Mouse (Mus musculus) limb, embryonic 14.5 days (tissue): ENCODE measurements around the gene Gga3. TPM values are rescaled to one million over a fixed set of nuclear protein-coding genes. Genes with fewer than 3 reads are reported as not detected.
A peak's percentile ranks its signal among the peaks of the same experiment; 100 is the strongest.

Experiments used
- ATAC-seq: fragments of 200-750 bp; cut with Nextera tagmentation; 2 replicates; pipeline ENCODE4 v1.8.0; 2017; ENCODE audit warnings: low read depth, moderate number of reproducible peaks, moderate TSS enrichment; ENCODE audit not compliant: low FRiP score
- DNase-seq: peaks from one replicate; pipeline ENCODE4 v3.0.0-alpha.2; 2015; ENCODE audit warnings: low spot score
- H3K27ac ChIP-seq: fragments of 300-500 bp; sonication (generic); replicated peaks from 2 replicates; pipeline ENCODE4 v1.5.1; 2014; ENCODE audit warnings: low read depth, mild to moderate bottlenecking, low read length, moderate library complexity, mixed read lengths
- H3K27me3 ChIP-seq: fragments of 300-500 bp; sonication (generic); 2 replicates; pipeline ENCODE4 v1.6.1; 2014; ENCODE audit warnings: low read length, mixed read lengths; ENCODE audit not compliant: control insufficient read depth, insufficient read depth
- H3K36me3 ChIP-seq: fragments of 300-500 bp; sonication (generic); 2 replicates; pipeline ENCODE4 v1.6.1; 2014; ENCODE audit warnings: mild to moderate bottlenecking, low read length, moderate library complexity, mixed read lengths; ENCODE audit not compliant: control insufficient read depth, insufficient read depth
- H3K4me1 ChIP-seq: fragments of 300-500 bp; sonication (generic); 2 replicates; pipeline ENCODE4 v1.6.1; 2014; ENCODE audit warnings: antibody characterized with exemption, low read length, mixed read lengths; ENCODE audit not compliant: control insufficient read depth, insufficient read depth
- H3K4me2 ChIP-seq: fragments of 300-500 bp; sonication (generic); replicated peaks from 2 replicates; pipeline ENCODE4 v1.6.1; 2014; ENCODE audit warnings: low read depth, mild to moderate bottlenecking, low read length, moderate library complexity; ENCODE audit not compliant: severe bottlenecking
- H3K4me3 ChIP-seq: fragments of 300-500 bp; sonication (generic); replicated peaks from 2 replicates; pipeline ENCODE4 v1.5.1; 2014; ENCODE audit warnings: low read length
- H3K9ac ChIP-seq: fragments of 300-500 bp; sonication (generic); 2 replicates; pipeline ENCODE4 v1.6.1; 2014; ENCODE audit warnings: mild to moderate bottlenecking, low read depth, low read length, moderate library complexity; ENCODE audit not compliant: severe bottlenecking
- H3K9me3 ChIP-seq: fragments of 300-500 bp; sonication (generic); 2 replicates; pipeline ENCODE4 v1.6.1; 2016; ENCODE audit warnings: low read length; ENCODE audit not compliant: control insufficient read depth
- POLR2A ChIP-seq: fragments of 200-500 bp; IDR thresholded peaks from 2 replicates; pipeline ENCODE4 v1.8.0; 2012; ENCODE audit warnings: inconsistent platforms, mild to moderate bottlenecking, moderate library complexity, borderline replicate concordance; ENCODE audit not compliant: insufficient read depth, insufficient read length; ENCODE audit errors: extremely low read depth
- WGBS: fragments of 180-500 bp; shearing (Covaris S2); extraction: QIAGEN DNeasy Blood & Tissue Kit; methylation state at CpG from one replicate; pipeline ENCODE4 v1.1.7; 2014; 5-methylcytosine and 5-hydroxymethylcytosine counted together
- polyA plus RNA-seq, 2 experiments: library from polyadenylated mRNA; depleted of rRNA in 1 of 2; stranded (reverse) in 1 of 2; unstranded in 1 of 2; fragments of >200 nt; fragmentation: Nextera tagmentation in 1 of 2; extraction: Ambion mirVana in 1 of 2; gene quantifications; 2 replicates each; pipeline versions ENCODE4 v1.2.1 to v1.2.3; 2012 to 2014

Gene Gga3
- polyA plus RNA-seq, 2 experiments = 17.7 to 39.5 TPM

DNA sequence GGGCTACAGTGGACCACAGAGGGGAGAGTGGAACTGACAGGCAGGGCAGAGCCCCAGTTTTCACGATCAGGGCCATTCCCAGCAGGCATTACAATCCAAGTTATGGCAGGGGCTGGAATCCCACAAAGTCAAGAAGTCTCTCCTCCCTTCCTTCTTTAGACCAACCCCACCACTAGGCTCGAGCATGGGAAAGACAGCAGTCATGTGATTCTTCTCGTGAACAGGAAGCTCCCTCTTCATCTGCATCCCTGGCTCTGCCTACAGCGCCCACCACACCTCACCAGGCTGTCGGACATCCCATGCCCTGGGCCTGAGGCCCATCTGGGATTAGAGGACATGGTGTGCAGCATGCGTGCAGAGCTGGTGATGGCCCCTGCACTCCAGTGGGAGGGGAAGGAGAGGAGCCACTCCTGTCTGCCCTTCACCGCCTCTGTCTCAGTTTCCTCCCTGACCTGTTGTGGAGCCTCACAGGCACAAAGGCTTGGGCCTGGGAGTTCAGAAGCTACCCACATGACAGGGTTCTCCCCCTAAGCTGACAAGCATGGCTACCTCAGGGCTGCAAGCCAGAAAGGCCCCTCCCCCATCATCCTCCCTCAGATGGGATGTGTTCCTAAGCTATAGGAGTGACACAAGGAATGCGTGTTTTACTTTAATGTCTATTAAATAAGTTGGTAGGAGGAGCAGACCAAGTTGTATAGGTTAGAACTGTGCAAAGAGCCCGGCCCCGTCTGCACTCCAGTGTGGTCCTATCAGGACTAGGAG is 10.7 kb upstream of the Gga3 start:
- no peak for DNase-seq
- peaks cover 8% of the 10 kb centered on the region; the same call in 1 of the 2 replicates for H3K4me1 ChIP-seq
- H3K36me3 ChIP-seq = peaks cover 29% of the 10 kb centered on the region
- H3K4me2 ChIP-seq = no peak overlapping the region
- WGBS = 88% methylated on average over 9 of the region's 10 CpGs
- no peaks in the 10 kb centered on the region for H3K27me3 ChIP-seq
- H3K27ac ChIP-seq = no peak overlapping the region
- no peak for TF ChIP-seq POLR2A
- ATAC-seq = no peak
- H3K9ac ChIP-seq = no peak overlapping the region
- H3K4me3 ChIP-seq = no peak overlapping the region
- no peaks in the 10 kb centered on the region for H3K9me3 ChIP-seq

- peaks cover 8% of the 10 kb centered on the region; the same call in 1 of the 2 replicates for H3K4me1 ChIP-seq
- H3K9ac ChIP-seq = peak overlapping the region; percentile 59
- peak overlapping the region; percentile 55 for H3K4me3 ChIP-seq
- WGBS = under 1% methylated on average over 16 of the region's 16 CpGs
- ATAC-seq (peak; percentile 21; the same call in 1 of the 2 replicates), DNase-seq (peak; percentile 25)
- H3K36me3 ChIP-seq = peaks cover 41% of the 10 kb centered on the region
- H3K9me3 ChIP-seq = no peaks in the 10 kb centered on the region
- H3K27me3 ChIP-seq = no peaks in the 10 kb centered on the region
- no peak for TF ChIP-seq POLR2A
- peak overlapping the region; percentile 80; the same call in 1 of the 2 replicates for H3K27ac ChIP-seq
- H3K4me2 ChIP-seq = peak overlapping the region; percentile 65
Observed at GRCm38 (mm10) chr11:115613138-115613945, 9.5 kb upstream of the Gga3 start.

DNA sequence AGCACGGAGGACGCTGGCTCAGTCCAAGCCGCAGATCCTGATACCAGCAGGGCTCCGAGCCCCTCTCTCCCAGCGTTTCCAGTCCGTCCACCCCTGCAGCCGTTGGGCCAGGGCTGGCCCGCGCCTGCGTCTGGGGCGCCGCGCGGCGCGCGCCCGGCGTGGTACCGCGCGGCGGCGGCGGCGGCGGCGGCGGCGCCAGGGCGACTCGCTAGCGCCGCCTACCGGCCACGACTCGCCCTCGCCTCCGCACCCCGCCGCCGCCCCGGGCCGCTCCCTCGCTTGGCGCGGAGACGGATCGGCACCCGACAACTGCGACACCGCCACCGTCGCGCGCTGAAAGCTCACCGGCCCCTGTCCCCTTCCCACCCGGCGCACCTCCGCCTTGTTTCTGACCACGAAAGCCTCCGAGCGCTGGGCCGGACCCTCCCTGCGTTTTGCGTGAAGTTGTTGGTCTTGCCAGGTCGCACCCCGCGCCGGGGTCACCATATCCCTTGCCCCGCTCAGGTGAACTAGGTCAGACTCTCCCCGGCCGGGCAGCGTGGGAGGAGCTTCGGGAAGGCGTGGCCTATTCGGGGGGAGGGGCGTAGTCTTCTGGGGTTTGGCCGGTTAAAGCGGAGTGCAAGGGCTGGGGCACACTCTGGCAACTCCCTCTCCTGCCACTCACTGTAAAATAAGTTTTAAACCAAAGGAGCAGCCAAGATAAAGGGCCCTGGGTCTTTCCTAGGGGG is 8.7 kb upstream of the Gga3 start, which contains the start of gene Mif4gd:
Mif4gd (minus strand) TSS at position 560 of the 728 bp plus-strand sequence.
- no peaks in the 10 kb centered on the region for H3K27me3 ChIP-seq
- peak; percentile 84 for ATAC-seq
- peak within 1 kb of the TSS; percentile 55 for H3K4me3 ChIP-seq
- DNase-seq = peak; percentile 68
- peaks cover 47% of the 10 kb centered on the region for H3K36me3 ChIP-seq
- under 1% methylated on average over 72 of the region's 80 CpGs for WGBS
- H3K4me1 ChIP-seq = peaks cover 8% of the 10 kb centered on the region; the same call in 1 of the 2 replicates
- peak within 1 kb of the TSS; percentile 65 for H3K4me2 ChIP-seq
- no peak; the same call in 1 of the 2 replicates for TF ChIP-seq POLR2A
- H3K9me3 ChIP-seq = no peaks in the 10 kb centered on the region
- peak within 1 kb of the TSS; percentile 59 for H3K9ac ChIP-seq
- peak within 1 kb of the TSS; percentile 80 for H3K27ac ChIP-seq

GRCm38 (mm10) chr11:115612059-115612409 is 8.2 kb upstream of the Gga3 start:
- Histone ChIP-seq H3K4me3 (peak overlapping the region; percentile 55), H3K4me1 (peaks cover 8% of the 10 kb centered on the region; the same call in 1 of the 2 replicates), H3K36me3 (peaks cover 47% of the 10 kb centered on the region), H3K9me3 (no peaks in the 10 kb centered on the region), H3K9ac (peak overlapping the region; percentile 59), H3K4me2 (peak overlapping the region; percentile 65), H3K27me3 (no peaks in the 10 kb centered on the region), H3K27ac (peak overlapping the region; percentile 80; the same call in 1 of the 2 replicates)
- peak; percentile 21 for ATAC-seq
- 2% methylated on average over 13 of the region's 13 CpGs for WGBS
- DNase-seq = peak; percentile 66
- no peak for TF ChIP-seq POLR2A

DNA sequence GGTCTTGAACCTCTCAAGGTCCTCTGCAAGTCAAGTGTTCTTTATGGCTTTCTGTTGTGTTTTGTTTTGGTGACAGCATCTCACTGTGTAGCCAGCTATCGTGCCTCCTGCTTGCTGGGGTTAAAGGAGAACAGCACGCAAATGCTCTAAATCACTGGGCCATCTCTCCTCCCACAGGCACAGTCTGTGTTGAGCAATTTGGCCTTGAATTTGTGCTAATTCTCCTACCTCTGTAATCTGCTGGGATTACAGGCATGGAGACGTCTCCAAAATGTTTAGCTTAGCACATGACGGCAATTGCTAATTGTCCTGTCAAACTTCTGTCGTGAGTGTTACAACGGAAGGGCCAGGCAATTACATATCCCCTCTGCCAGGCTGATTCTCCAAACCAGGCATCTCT is 7.3 kb upstream of the Gga3 start:
- 54% methylated on average over 6 of the region's 6 CpGs for WGBS
- H3K4me2 ChIP-seq = no peak overlapping the region
- H3K36me3 ChIP-seq = peaks cover 49% of the 10 kb centered on the region

More for the DNA sequence above, 7.3 kb upstream of the Gga3 start:
- H3K4me3 ChIP-seq = no peak overlapping the region
- H3K4me1 ChIP-seq = peaks cover 8% of the 10 kb centered on the region; the same call in 1 of the 2 replicates
- H3K9ac ChIP-seq = no peak overlapping the region
- no peaks in the 10 kb centered on the region for H3K9me3 ChIP-seq
- no peak for DNase-seq
- H3K27me3 ChIP-seq = no peaks in the 10 kb centered on the region
- H3K27ac ChIP-seq = no peak overlapping the region
- no peak for ATAC-seq
- TF ChIP-seq POLR2A = no peak
